Mouse (Mus musculus): ENCODE results near the gene Slamf9. TPM values are rescaled to one million over a fixed set of nuclear protein-coding genes. Genes with fewer than 3 reads are reported as not detected.

The Slamf9 gene
- polyA plus RNA-seq, 1 experiment from 2014 or later = 0.21 TPM

DNA sequence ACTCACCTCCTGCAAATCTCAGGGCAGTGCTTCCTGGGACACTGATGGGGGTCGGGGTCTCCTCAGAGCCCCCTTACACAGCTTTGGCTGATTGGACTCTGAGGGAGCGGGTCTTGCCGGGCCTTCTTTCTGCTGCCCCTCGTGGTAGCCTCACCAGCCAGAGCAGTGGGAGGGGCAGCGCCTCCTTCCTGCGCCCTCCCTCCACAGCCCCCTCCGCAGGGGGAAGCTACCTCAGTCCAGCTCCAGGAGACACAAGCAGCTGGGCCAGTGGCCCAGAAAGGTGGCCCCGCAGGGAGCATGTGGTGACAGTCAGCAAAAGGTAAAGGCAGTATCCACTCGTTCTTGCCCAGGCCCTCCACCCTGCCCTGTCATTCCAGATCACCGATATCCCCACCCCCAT lies 22.3 kb downstream of the Slamf9 start:
- ATAC-seq = no peak
- H3K4me2 ChIP-seq = no peak overlapping the region
- peaks cover 64% of the 10 kb centered on the region for H3K36me3 ChIP-seq (ENCODE audit: poor library complexity, severe bottlenecking)
- no peak overlapping the region for H3K9ac ChIP-seq
- H3K27me3 ChIP-seq = peaks cover 35% of the 10 kb centered on the region
- no peaks in the 10 kb centered on the region for H3K9me3 ChIP-seq (replicated peaks)
- no peak overlapping the region for H3K27ac ChIP-seq
- WGBS = 84% methylated on average over 10 of the region's 10 CpGs
- peaks cover 28% of the 10 kb centered on the region for H3K4me1 ChIP-seq
- no peak overlapping the region for H3K4me3 ChIP-seq

DNA sequence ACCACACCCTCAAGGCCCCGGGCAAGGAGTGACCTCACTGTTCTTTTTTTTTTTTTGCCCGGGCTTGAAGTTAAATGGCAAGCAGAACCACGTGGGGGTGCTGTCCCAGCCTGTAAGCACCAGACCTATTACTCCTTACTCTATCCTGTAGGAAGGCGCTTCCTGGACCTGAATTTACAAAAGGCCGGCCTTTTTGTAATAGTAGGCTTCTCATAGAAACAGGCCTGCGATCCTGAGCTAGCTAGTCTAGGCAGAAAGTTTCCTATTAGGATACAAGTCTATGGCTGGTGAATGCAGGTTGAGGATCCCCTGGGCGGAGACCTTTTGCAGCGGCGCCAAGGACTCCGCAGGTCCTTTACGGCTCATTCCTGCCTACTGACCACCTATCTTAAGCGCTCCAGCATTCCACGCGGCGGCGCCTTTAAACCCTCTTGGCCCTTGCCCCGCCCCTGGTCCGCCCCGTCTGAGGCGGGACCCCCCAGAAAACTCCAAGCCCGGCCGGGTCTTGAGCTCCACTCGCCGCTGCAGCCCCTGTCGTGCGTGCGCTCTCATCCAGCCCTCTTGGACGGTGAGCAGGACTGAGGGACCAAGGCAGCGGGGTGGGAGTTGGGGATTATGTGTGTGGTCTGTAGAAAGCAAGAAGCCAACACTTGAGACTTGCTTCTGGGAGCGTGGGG lies 24.7 kb downstream of the Slamf9 start, which contains the start of gene Tagln2:
Gene Tagln2, plus strand, starts transcription at position 283 of the 677 bp plus-strand sequence.
- peak within 1 kb of the TSS; percentile 64 for H3K4me2 ChIP-seq
- H3K9me3 ChIP-seq (replicated peaks) = no peaks in the 10 kb centered on the region
- peak within 1 kb of the TSS; percentile 42 for H3K4me3 ChIP-seq
- peak within 1 kb of the TSS; percentile 63 for H3K9ac ChIP-seq
- peak; percentile 64 for ATAC-seq
- peaks cover 38% of the 10 kb centered on the region for H3K27me3 ChIP-seq
- peak within 1 kb of the TSS; percentile 35 for H3K27ac ChIP-seq
- 2% methylated on average over 30 of the region's 30 CpGs for WGBS
- H3K4me1 ChIP-seq = peaks cover 51% of the 10 kb centered on the region
- H3K36me3 ChIP-seq (ENCODE audit: poor library complexity, severe bottlenecking) = peaks cover 40% of the 10 kb centered on the region

- H3K27me3 ChIP-seq = peaks cover 38% of the 10 kb centered on the region
- no peaks in the 10 kb centered on the region for H3K9me3 ChIP-seq (replicated peaks)
- peak overlapping the region; percentile 35; the same call in 1 of the 2 replicates for H3K27ac ChIP-seq
- peaks cover 51% of the 10 kb centered on the region for H3K4me1 ChIP-seq
- ATAC-seq = peak; percentile 17
- H3K9ac ChIP-seq = peak overlapping the region; percentile 63
- peak overlapping the region; percentile 64 for H3K4me2 ChIP-seq
- H3K4me3 ChIP-seq = peak overlapping the region; percentile 42
- 2% methylated on average over 55 of the region's 56 CpGs for WGBS
- H3K36me3 ChIP-seq (ENCODE audit: poor library complexity, severe bottlenecking) = peaks cover 32% of the 10 kb centered on the region
Observed at GRCm38 (mm10) chr1:172500451-172501370, 25.6 kb downstream of the Slamf9 start.

GRCm38 (mm10) chr1:172501371-172502144 lies 26.4 kb downstream of the Slamf9 start:
- peaks cover 38% of the 10 kb centered on the region for H3K27me3 ChIP-seq
- H3K4me1 ChIP-seq = peaks cover 51% of the 10 kb centered on the region
- no peaks in the 10 kb centered on the region for H3K9me3 ChIP-seq (replicated peaks)
- peak overlapping the region; percentile 42 for H3K4me3 ChIP-seq
- peak; percentile 1; the same call in 1 of the 2 replicates for ATAC-seq
- H3K27ac ChIP-seq = no peak overlapping the region
- H3K36me3 ChIP-seq (ENCODE audit: poor library complexity, severe bottlenecking) = peaks cover 23% of the 10 kb centered on the region
- 45% methylated on average over 13 of the region's 13 CpGs for WGBS
- H3K9ac ChIP-seq = no peak overlapping the region
- H3K4me2 ChIP-seq = peak overlapping the region; percentile 64

- Histone ChIP-seq H3K27me3 (peaks cover 38% of the 10 kb centered on the region), H3K4me3 (no peak overlapping the region), H3K27ac (no peak overlapping the region; the same call in 1 of the 2 replicates), H3K4me2 (peak overlapping the region; percentile 64), H3K9ac (no peak overlapping the region), H3K4me1 (peaks cover 51% of the 10 kb centered on the region), H3K36me3 (ENCODE audit: poor library complexity, severe bottlenecking) (peaks cover 14% of the 10 kb centered on the region), H3K9me3 (replicated peaks) (no peaks in the 10 kb centered on the region)
- WGBS = 48% methylated on average over 12 of the region's 13 CpGs
- ATAC-seq = no peak
Observed at GRCm38 (mm10) chr1:172502145-172503110, 27.3 kb downstream of the Slamf9 start.

DNA sequence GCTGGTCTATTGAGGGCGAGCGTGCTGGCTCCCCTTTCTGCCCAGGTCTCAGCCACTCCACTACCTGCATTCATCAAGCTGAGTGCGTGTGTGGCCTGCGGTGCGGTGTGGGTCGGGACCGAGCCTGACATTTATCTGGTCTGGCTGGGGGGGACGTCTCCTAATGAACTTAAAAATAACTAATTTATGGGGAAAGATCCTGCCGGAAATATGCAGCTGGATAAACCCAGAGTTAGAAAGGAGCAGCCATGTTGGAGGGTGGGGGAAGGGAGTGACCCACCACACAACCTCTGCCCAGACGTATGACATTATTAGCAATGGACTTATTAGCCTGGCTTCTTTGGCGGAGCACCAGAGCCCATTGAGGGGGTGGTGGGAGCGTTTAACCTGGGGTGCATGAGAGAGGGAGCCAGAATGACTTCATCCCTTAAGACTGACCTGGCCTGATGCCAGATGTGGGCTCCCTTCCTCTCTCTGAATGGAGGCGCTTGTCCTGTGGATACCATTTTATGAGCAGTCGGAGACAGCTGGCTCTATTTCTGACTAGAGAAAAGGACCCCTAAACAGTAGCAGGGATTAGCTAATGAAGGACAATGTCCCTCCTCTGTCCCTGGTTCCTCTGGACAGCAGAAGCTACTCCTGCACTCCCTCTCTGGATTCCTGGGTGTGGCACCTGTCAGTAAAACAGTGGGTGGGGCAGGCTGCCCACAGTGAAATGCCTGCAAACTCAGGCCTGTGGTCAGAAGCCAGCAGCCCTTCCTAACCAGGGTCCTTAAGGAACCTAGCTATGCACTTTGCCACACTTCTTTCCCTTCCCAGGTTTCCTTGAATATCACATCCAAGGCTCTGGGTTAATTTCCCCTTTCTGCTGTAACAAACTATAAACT lies 28.2 kb downstream of the Slamf9 start:
- no peak overlapping the region for H3K27ac ChIP-seq
- no peak overlapping the region for H3K9ac ChIP-seq
- H3K36me3 ChIP-seq (ENCODE audit: poor library complexity, severe bottlenecking) = peaks cover 5% of the 10 kb centered on the region
- H3K4me3 ChIP-seq = no peak overlapping the region
- H3K4me1 ChIP-seq = peaks cover 51% of the 10 kb centered on the region
- H3K4me2 ChIP-seq = peak overlapping the region; percentile 64
- peaks cover 38% of the 10 kb centered on the region for H3K27me3 ChIP-seq
- peak; percentile 31 for ATAC-seq
- WGBS = 26% methylated on average over 14 of the region's 14 CpGs
- H3K9me3 ChIP-seq (replicated peaks) = no peaks in the 10 kb centered on the region

DNA sequence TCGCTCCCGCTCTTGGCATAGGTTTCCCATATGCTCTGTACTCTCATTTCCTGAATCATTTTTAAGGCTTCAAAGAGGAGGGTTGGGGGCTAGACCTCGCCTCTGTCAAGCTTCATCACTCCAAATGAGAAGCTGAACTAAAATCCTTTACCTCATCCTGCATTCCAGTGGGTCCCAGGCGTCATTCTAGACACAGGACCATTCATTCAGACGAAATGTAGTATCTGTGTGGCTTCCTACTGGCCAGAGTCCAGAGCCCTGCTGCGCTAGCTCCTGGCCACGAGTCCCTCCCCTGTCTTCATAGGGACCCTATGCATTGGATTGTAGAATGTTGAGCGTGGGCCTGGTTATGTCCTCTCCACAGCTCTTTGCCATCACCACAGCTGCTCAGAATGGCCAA lies 29.6 kb downstream of the Slamf9 start:
- H3K36me3 ChIP-seq (ENCODE audit: poor library complexity, severe bottlenecking) = no peaks in the 10 kb centered on the region
- 76% methylated on average over 8 of the region's 8 CpGs for WGBS
- no peak overlapping the region for H3K4me3 ChIP-seq
- no peak overlapping the region for H3K9ac ChIP-seq
- peaks cover 48% of the 10 kb centered on the region for H3K4me1 ChIP-seq
- no peak for ATAC-seq
- no peaks in the 10 kb centered on the region for H3K9me3 ChIP-seq (replicated peaks)
- H3K27ac ChIP-seq = 0 out of 2 replicates have a peak overlapping the region, but pooled peaks have one; percentile 3
- no peak overlapping the region for H3K4me2 ChIP-seq
- H3K27me3 ChIP-seq = peaks cover 29% of the 10 kb centered on the region

GRCm38 (mm10) chr1:172507001-172507400 lies 31.8 kb downstream of the Slamf9 start:
- no peak overlapping the region for H3K4me3 ChIP-seq
- H3K27me3 ChIP-seq = peaks cover 7% of the 10 kb centered on the region; the same call in 1 of the 2 replicates
- H3K27ac ChIP-seq = no peak overlapping the region
- ATAC-seq = no peak
- H3K9me3 ChIP-seq (replicated peaks) = no peaks in the 10 kb centered on the region
- no peak overlapping the region for H3K9ac ChIP-seq
- peaks cover 32% of the 10 kb centered on the region for H3K4me1 ChIP-seq
- no peak overlapping the region for H3K4me2 ChIP-seq
- 68% methylated on average over 5 of the region's 5 CpGs for WGBS
- no peaks in the 10 kb centered on the region for H3K36me3 ChIP-seq (ENCODE audit: poor library complexity, severe bottlenecking)

GRCm38 (mm10) chr1:172507701-172508100 lies 32.5 kb downstream of the Slamf9 start:
- WGBS = 92% methylated on average over 3 of the region's 3 CpGs
- ATAC-seq = no peak
- Histone ChIP-seq H3K27me3 (0 out of 2 replicates have a peak, but pooled peaks cover under 1% of the 10 kb centered on the region), H3K9ac (no peak overlapping the region), H3K27ac (no peak overlapping the region), H3K36me3 (ENCODE audit: poor library complexity, severe bottlenecking) (no peaks in the 10 kb centered on the region), H3K4me1 (peaks cover 25% of the 10 kb centered on the region), H3K9me3 (replicated peaks) (no peaks in the 10 kb centered on the region), H3K4me3 (no peak overlapping the region), H3K4me2 (no peak overlapping the region)

DNA sequence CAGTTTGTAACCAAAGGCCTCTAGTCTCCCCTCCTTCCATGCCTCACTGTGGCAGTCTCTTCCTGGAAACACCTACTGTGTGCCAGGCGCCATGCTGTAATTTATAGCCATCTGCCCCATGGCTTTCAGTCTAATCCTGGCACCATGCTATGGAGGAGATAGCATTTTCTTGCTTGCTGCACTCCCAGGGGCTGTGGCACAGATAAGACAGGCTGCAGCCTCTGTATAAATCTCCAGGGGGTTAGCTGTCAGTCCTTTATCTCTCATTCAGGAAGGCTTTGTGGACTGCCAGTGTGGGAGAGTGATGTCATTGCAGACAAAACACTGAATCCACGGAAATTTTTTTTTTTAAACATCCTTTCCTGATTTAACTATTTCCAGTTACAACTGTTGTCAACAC lies 33.0 kb downstream of the Slamf9 start:
- 46% methylated on average over 2 of the region's 2 CpGs for WGBS
- Histone ChIP-seq H3K4me1 (peaks cover 21% of the 10 kb centered on the region), H3K4me2 (no peak overlapping the region), H3K27ac (no peak overlapping the region), H3K9me3 (replicated peaks) (no peaks in the 10 kb centered on the region), H3K27me3 (no peaks in the 10 kb centered on the region), H3K4me3 (no peak overlapping the region), H3K9ac (no peak overlapping the region), H3K36me3 (ENCODE audit: poor library complexity, severe bottlenecking) (no peaks in the 10 kb centered on the region)
- ATAC-seq = no peak

Measured in forebrain, embryonic 13.5 days (tissue).